Mouse (Mus musculus) layer of hippocampus, adult 8-10 months (tissue): Measurements from ENCODE around the gene Gmds. TPM values are rescaled to one million over a fixed set of nuclear protein-coding genes. Genes with fewer than 3 reads are reported as not detected.

Experiments used
- DNase-seq, 2 experiments: peaks; one replicate each; pipeline ENCODE4 v3.0.0; 2022; ENCODE audit warnings: low spot score in 2 of 2
- total RNA-seq, 4 experiments: library from RNA; stranded (reverse); gene quantifications; 2 replicates each; pipeline ENCODE4 v1.2.4; 2022

Gene Gmds
- total RNA-seq, 4 experiments from 2014 or later: 13.5 to 14.6 (median 14.4) TPM

- no peak for DNase-seq
Observed at GRCm38 (mm10) chr13:31815383-31816003, 523.0 kb downstream of the Gmds start.

- no peak for DNase-seq
Observed at GRCm38 (mm10) chr13:31812701-31813100, 525.8 kb downstream of the Gmds start.

GRCm38 (mm10) chr13:31811542-31812021 is 527.0 kb downstream of the Gmds start:
- DNase-seq: no peak

GRCm38 (mm10) chr13:31810693-31811541 is 527.6 kb downstream of the Gmds start:
- no peak for DNase-seq

- DNase-seq: no peak
Observed at GRCm38 (mm10) chr13:31810375-31810692, 528.2 kb downstream of the Gmds start.

- DNase-seq: no peak
Observed at GRCm38 (mm10) chr13:31809701-31810100, 528.8 kb downstream of the Gmds start.

- no peak for DNase-seq
Observed at GRCm38 (mm10) chr13:31808804-31809420, 529.6 kb downstream of the Gmds start.

GRCm38 (mm10) chr13:31808116-31808803 is 530.3 kb downstream of the Gmds start:
- DNase-seq: no peak

GRCm38 (mm10) chr13:31807736-31808115 is 530.8 kb downstream of the Gmds start:
- no peak for DNase-seq

- DNase-seq: no peak
Observed at GRCm38 (mm10) chr13:31806890-31807735, 531.4 kb downstream of the Gmds start.

- peak; percentile 16 to 43 for DNase-seq
Observed at GRCm38 (mm10) chr13:31806428-31806832, 532.1 kb downstream of the Gmds start, which contains the start of gene Foxc1. Foxc1 (plus strand) TSS chr13:31806633.

GRCm38 (mm10) chr13:31805831-31806427 is 532.6 kb downstream of the Gmds start:
- DNase-seq: no peak

- no peak for DNase-seq
Observed at GRCm38 (mm10) chr13:31804571-31804970, 534.0 kb downstream of the Gmds start.

GRCm38 (mm10) chr13:31803166-31804093 is 535.1 kb downstream of the Gmds start:
- no peak for DNase-seq

GRCm38 (mm10) chr13:31802447-31802846 is 536.1 kb downstream of the Gmds start:
- DNase-seq: no peak

GRCm38 (mm10) chr13:31801703-31802305 is 536.7 kb downstream of the Gmds start:
- DNase-seq: no peak

- DNase-seq: peak; percentile 57 to 83
Observed at GRCm38 (mm10) chr13:31800581-31801576, 537.7 kb downstream of the Gmds start.

- no peak for DNase-seq
Observed at GRCm38 (mm10) chr13:31798075-31798474, 540.5 kb downstream of the Gmds start.
